Mouse (Mus musculus) thymus, adult 18-20 months (tissue): ENCODE measurements around the gene Slc1a3.

ENCODE experiments used
- DNase-seq, 2 experiments: peaks; one replicate each; pipeline ENCODE4 v3.0.0; 2022; ENCODE audit warnings: mixed read lengths in 2 of 2

Gene Slc1a3

DNA sequence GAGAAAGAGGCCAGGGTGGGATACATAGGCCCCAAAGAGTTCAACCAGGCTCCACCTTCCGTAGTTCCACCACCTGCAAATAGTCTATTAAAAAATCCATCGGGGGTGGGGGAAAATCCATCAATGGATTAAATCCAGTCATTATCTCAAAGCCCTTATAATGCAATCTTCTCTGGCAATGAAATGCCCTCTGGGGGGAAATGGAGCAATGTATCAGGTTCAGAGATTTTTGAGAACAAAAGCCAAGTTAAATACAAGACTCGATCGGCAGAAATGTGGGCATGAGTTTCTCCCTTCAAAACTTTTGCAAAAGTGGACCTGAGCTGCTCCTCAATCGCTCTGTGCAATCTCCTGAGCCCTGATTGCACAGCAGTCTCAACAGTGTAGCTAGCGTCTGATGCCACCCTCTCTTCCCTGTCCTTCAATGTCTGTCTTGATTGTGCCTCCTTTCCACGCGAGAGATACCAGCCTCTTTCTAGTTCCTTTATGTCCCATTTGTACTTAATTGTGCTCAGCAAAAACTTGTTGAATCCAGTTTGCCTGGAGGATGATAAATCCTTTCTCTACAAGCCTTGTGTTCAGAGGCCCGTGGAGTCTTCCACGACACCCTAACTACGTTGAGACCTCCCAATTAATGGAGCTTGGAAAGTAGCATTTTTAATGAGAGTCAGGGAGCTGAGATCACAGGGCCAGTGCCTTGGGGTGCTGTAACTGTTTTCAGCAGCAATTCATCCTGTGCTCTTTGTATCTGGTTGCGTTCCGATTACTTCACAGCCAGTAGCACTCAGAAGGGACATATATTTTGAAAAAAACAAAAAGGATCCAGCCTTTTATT lies 109.0 kb downstream of the Slc1a3 start:
- no peak for DNase-seq

DNA sequence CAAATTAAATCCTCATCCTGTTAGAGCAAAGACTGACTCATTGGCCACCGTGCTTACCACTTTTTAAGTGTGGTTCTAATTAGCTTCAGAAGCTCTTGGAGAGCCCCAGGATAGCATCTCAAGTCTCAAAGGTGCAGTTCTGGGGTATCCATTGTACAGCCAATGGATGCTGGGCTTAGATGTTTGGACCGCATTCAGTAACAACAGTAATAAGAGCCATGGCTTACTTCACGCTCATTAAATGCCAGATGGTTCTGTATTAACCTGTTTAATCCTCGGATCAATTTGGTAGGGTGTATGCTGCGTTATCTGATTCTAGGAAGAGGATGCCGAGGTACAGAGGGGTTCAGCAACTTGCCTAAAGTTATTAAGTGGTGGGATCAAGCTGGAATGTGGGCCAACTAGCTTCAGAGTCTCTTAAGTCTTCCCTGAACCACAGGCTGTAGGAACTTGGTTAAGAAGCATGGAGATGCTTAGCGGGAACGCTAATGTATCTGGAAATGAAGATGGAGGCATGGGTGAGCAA lies 114.1 kb downstream of the Slc1a3 start:
- DNase-seq = no peak

GRCm38 (mm10) chr15:8595226-8595625 lies 115.3 kb downstream of the Slc1a3 start:
- no peak for DNase-seq

DNA sequence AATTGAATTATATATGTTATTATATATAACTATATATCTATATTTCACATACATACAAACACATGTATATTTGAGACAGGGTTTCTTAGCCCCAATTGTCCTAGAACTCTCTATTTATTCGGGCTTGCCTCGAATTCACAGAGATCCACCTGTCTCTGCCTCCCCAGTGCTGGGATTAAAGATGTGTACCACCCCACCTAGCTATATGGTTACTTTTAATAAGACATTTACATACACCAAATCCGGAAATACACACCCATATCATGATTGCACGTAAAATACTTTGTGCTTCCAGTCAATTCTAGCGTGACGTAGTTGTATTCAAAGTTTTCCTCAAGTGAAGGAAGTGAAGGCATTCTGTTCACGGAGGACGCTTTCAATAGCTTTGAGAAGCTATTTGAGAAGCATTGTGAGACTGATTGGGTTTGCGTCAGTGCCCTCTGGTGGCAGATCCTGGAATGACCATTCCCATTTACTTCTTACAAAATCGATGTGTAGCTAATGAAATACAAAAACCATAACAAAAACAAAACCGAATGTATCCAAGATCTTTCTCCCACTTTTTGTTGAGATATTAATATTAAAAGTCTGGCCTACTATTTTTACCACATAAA lies 121.0 kb downstream of the Slc1a3 start:
- DNase-seq = peak; percentile 33 to 54

GRCm38 (mm10) chr15:8588065-8588464 lies 122.5 kb downstream of the Slc1a3 start:
- no peak for DNase-seq

GRCm38 (mm10) chr15:8586822-8587281 lies 123.7 kb downstream of the Slc1a3 start:
- no peak for DNase-seq
